Mouse (Mus musculus) urinary bladder, postnatal 4 days (tissue): ENCODE results near the gene Parp2.
"Not testable (repeated sequence)": the region's sequence is repeated elsewhere in the genome, so short reads cannot be mapped to it uniquely, and the experiment has no call there.

ENCODE experiments used
- DNase-seq, 2 experiments: peaks; one replicate each; pipeline ENCODE4 v3.0.0; 2021 to 2022; ENCODE audit warnings: low spot score in 2 of 2

Parp2 gene

GRCm38 (mm10) chr14:50829878-50830277 lies 22.2 kb downstream of the Parp2 start:
- DNase-seq = no peak

GRCm38 (mm10) chr14:50833964-50834363 lies 26.3 kb downstream of the Parp2 start:
- DNase-seq = no peak

- no peak for DNase-seq
Observed at GRCm38 (mm10) chr14:50834435-50834834, 26.8 kb downstream of the Parp2 start.

- DNase-seq = no peak
Observed at GRCm38 (mm10) chr14:50837236-50837635, 29.6 kb downstream of the Parp2 start.

GRCm38 (mm10) chr14:50855788-50856187 lies 48.1 kb downstream of the Parp2 start:
- DNase-seq = no peak

GRCm38 (mm10) chr14:50862641-50863040 lies 55.0 kb downstream of the Parp2 start:
- no peak for DNase-seq

- DNase-seq = not testable (repeated sequence)
Observed at GRCm38 (mm10) chr14:50865005-50865404, 57.4 kb downstream of the Parp2 start.

- no peak for DNase-seq
Observed at GRCm38 (mm10) chr14:50866966-50867365, 59.3 kb downstream of the Parp2 start.

- no peak for DNase-seq
Observed at GRCm38 (mm10) chr14:50868211-50868610, 60.6 kb downstream of the Parp2 start.

GRCm38 (mm10) chr14:50868656-50869055 lies 61.0 kb downstream of the Parp2 start:
- no peak for DNase-seq

GRCm38 (mm10) chr14:50869889-50870804 lies 62.5 kb downstream of the Parp2 start, which contains the start of gene Tep1:
Gene Tep1 (minus strand): TSS chr14:50870560.
- DNase-seq = peak; percentile 74 to 76

GRCm38 (mm10) chr14:50870805-50871143 lies 63.1 kb downstream of the Parp2 start:
- DNase-seq = no peak
